Mouse (Mus musculus): ENCODE results near the gene Rfx2. TPM values are rescaled to one million over a fixed set of nuclear protein-coding genes. Genes with fewer than 3 reads are reported as not detected.
A peak's percentile ranks its signal among the peaks of the same experiment; 100 is the strongest.

Gene Rfx2
- polyA plus RNA-seq, 1 experiment from 2014 or later = 6.9 TPM

- ATAC-seq (ENCODE audit: low read depth) = peak; percentile 61; the same call in 1 of the 2 replicates
- no peak overlapping the region for H3K27ac ChIP-seq (ENCODE audit: low read length)
- H3K4me2 ChIP-seq (ENCODE audit: low read depth, low read length) = no peak overlapping the region
- WGBS = 48% methylated on average over 3 of the region's 3 CpGs
- no peak overlapping the region for H3K9ac ChIP-seq (ENCODE audit: low read length)
- no peaks in the 10 kb centered on the region for H3K4me1 ChIP-seq (replicated peaks; ENCODE audit: control insufficient read depth, insufficient read depth, low read length)
- no peaks in the 10 kb centered on the region for H3K27me3 ChIP-seq (ENCODE audit: control insufficient read depth, insufficient read depth, low read depth, low read length)
- peaks cover 4% of the 10 kb centered on the region for H3K36me3 ChIP-seq (ENCODE audit: control insufficient read depth, insufficient read depth, low read length)
- peaks cover 5% of the 10 kb centered on the region; the same call in 1 of the 2 replicates for H3K9me3 ChIP-seq (ENCODE audit: control insufficient read depth, low read length)
- no peak overlapping the region for H3K4me3 ChIP-seq (ENCODE audit: low read length)
Measured at GRCm38 (mm10) chr17:56778779-56779362, 51.9 kb downstream of the Rfx2 start.

- Histone ChIP-seq H3K27ac (ENCODE audit: low read length) (no peak overlapping the region), H3K9ac (ENCODE audit: low read length) (no peak overlapping the region), H3K4me1 (replicated peaks; ENCODE audit: control insufficient read depth, insufficient read depth, low read length) (no peaks in the 10 kb centered on the region), H3K36me3 (ENCODE audit: control insufficient read depth, insufficient read depth, low read length) (peaks cover 4% of the 10 kb centered on the region), H3K4me3 (ENCODE audit: low read length) (no peak overlapping the region), H3K9me3 (ENCODE audit: control insufficient read depth, low read length) (peaks cover 5% of the 10 kb centered on the region; the same call in 1 of the 2 replicates), H3K27me3 (ENCODE audit: control insufficient read depth, insufficient read depth, low read depth, low read length) (no peaks in the 10 kb centered on the region), H3K4me2 (ENCODE audit: low read depth, low read length) (no peak overlapping the region)
- WGBS = 91% methylated on average over 11 of the region's 11 CpGs
- no peak for ATAC-seq (ENCODE audit: low read depth)
Measured at GRCm38 (mm10) chr17:56777568-56777967, 53.2 kb downstream of the Rfx2 start.

- Histone ChIP-seq H3K27me3 (ENCODE audit: control insufficient read depth, insufficient read depth, low read depth, low read length) (no peaks in the 10 kb centered on the region), H3K36me3 (ENCODE audit: control insufficient read depth, insufficient read depth, low read length) (peaks cover 28% of the 10 kb centered on the region), H3K9me3 (ENCODE audit: control insufficient read depth, low read length) (no peaks in the 10 kb centered on the region), H3K4me1 (replicated peaks; ENCODE audit: control insufficient read depth, insufficient read depth, low read length) (peaks cover 5% of the 10 kb centered on the region), H3K4me2 (ENCODE audit: low read depth, low read length) (no peak within 1 kb of the TSS), H3K4me3 (ENCODE audit: low read length) (no peak within 1 kb of the TSS), H3K9ac (ENCODE audit: low read length) (no peak within 1 kb of the TSS), H3K27ac (ENCODE audit: low read length) (no peak within 1 kb of the TSS)
- 93% methylated on average over 5 of the region's 5 CpGs for WGBS
- no peak for ATAC-seq (ENCODE audit: low read depth)
Measured at GRCm38 (mm10) chr17:56769950-56770349, 60.9 kb downstream of the Rfx2 start, which contains the start of gene Prr22. Gene Prr22 (plus strand): TSS chr17:56770250.

- H3K9me3 ChIP-seq (ENCODE audit: control insufficient read depth, low read length) = no peaks in the 10 kb centered on the region
- no peak overlapping the region for H3K27ac ChIP-seq (ENCODE audit: low read length)
- H3K4me3 ChIP-seq (ENCODE audit: low read length) = no peak overlapping the region
- H3K36me3 ChIP-seq (ENCODE audit: control insufficient read depth, insufficient read depth, low read length) = peaks cover 28% of the 10 kb centered on the region
- WGBS = 85% methylated on average over 11 of the region's 11 CpGs
- H3K27me3 ChIP-seq (ENCODE audit: control insufficient read depth, insufficient read depth, low read depth, low read length) = no peaks in the 10 kb centered on the region
- H3K4me1 ChIP-seq (replicated peaks; ENCODE audit: control insufficient read depth, insufficient read depth, low read length) = peaks cover 5% of the 10 kb centered on the region
- no peak for ATAC-seq (ENCODE audit: low read depth)
- H3K4me2 ChIP-seq (ENCODE audit: low read depth, low read length) = no peak overlapping the region
- H3K9ac ChIP-seq (ENCODE audit: low read length) = no peak overlapping the region
Measured at GRCm38 (mm10) chr17:56768941-56769340, 61.9 kb downstream of the Rfx2 start.

GRCm38 (mm10) chr17:56767531-56768135, 63.2 kb downstream of the Rfx2 start:
- Histone ChIP-seq H3K27me3 (ENCODE audit: control insufficient read depth, insufficient read depth, low read depth, low read length) (no peaks in the 10 kb centered on the region), H3K4me2 (ENCODE audit: low read depth, low read length) (no peak overlapping the region), H3K36me3 (ENCODE audit: control insufficient read depth, insufficient read depth, low read length) (peaks cover 28% of the 10 kb centered on the region), H3K27ac (ENCODE audit: low read length) (no peak overlapping the region), H3K9me3 (ENCODE audit: control insufficient read depth, low read length) (no peaks in the 10 kb centered on the region), H3K4me1 (replicated peaks; ENCODE audit: control insufficient read depth, insufficient read depth, low read length) (peaks cover 9% of the 10 kb centered on the region), H3K9ac (ENCODE audit: low read length) (no peak overlapping the region), H3K4me3 (ENCODE audit: low read length) (no peak overlapping the region)
- no peak for ATAC-seq (ENCODE audit: low read depth)
- WGBS = 90% methylated on average over 29 of the region's 29 CpGs

GRCm38 (mm10) chr17:56766631-56767405, 64.0 kb downstream of the Rfx2 start:
- no peaks in the 10 kb centered on the region for H3K27me3 ChIP-seq (ENCODE audit: control insufficient read depth, insufficient read depth, low read depth, low read length)
- no peak overlapping the region for H3K27ac ChIP-seq (ENCODE audit: low read length)
- WGBS = 94% methylated on average over 27 of the region's 27 CpGs
- no peak overlapping the region for H3K9ac ChIP-seq (ENCODE audit: low read length)
- peaks cover 13% of the 10 kb centered on the region for H3K4me1 ChIP-seq (replicated peaks; ENCODE audit: control insufficient read depth, insufficient read depth, low read length)
- H3K9me3 ChIP-seq (ENCODE audit: control insufficient read depth, low read length) = no peaks in the 10 kb centered on the region
- no peak overlapping the region for H3K4me2 ChIP-seq (ENCODE audit: low read depth, low read length)
- no peak overlapping the region for H3K4me3 ChIP-seq (ENCODE audit: low read length)
- no peak for ATAC-seq (ENCODE audit: low read depth)
- peaks cover 28% of the 10 kb centered on the region for H3K36me3 ChIP-seq (ENCODE audit: control insufficient read depth, insufficient read depth, low read length)

- Histone ChIP-seq H3K4me3 (ENCODE audit: low read length) (peak overlapping the region; percentile 73), H3K9ac (ENCODE audit: low read length) (peak overlapping the region; percentile 82), H3K36me3 (ENCODE audit: control insufficient read depth, insufficient read depth, low read length) (peaks cover 28% of the 10 kb centered on the region), H3K4me2 (ENCODE audit: low read depth, low read length) (peak overlapping the region; percentile 87), H3K9me3 (ENCODE audit: control insufficient read depth, low read length) (no peaks in the 10 kb centered on the region), H3K27ac (ENCODE audit: low read length) (no peak overlapping the region; the same call in 1 of the 2 replicates), H3K4me1 (replicated peaks; ENCODE audit: control insufficient read depth, insufficient read depth, low read length) (peaks cover 19% of the 10 kb centered on the region), H3K27me3 (ENCODE audit: control insufficient read depth, insufficient read depth, low read depth, low read length) (no peaks in the 10 kb centered on the region)
- 45% methylated on average over 12 of the region's 12 CpGs for WGBS
- ATAC-seq (ENCODE audit: low read depth) = no peak
Measured at GRCm38 (mm10) chr17:56765431-56765830, 65.4 kb downstream of the Rfx2 start.

GRCm38 (mm10) chr17:56764474-56765354, 66.1 kb downstream of the Rfx2 start, which contains the start of gene Dus3l:
Gene Dus3l (plus strand): TSS chr17:56764757.
- Histone ChIP-seq H3K27ac (ENCODE audit: low read length) (peak within 1 kb of the TSS; percentile 96), H3K36me3 (ENCODE audit: control insufficient read depth, insufficient read depth, low read length) (peaks cover 25% of the 10 kb centered on the region), H3K9ac (ENCODE audit: low read length) (peak within 1 kb of the TSS; percentile 82), H3K4me3 (ENCODE audit: low read length) (peak within 1 kb of the TSS; percentile 73), H3K4me2 (ENCODE audit: low read depth, low read length) (peak within 1 kb of the TSS; percentile 87), H3K9me3 (ENCODE audit: control insufficient read depth, low read length) (no peaks in the 10 kb centered on the region), H3K4me1 (replicated peaks; ENCODE audit: control insufficient read depth, insufficient read depth, low read length) (peaks cover 19% of the 10 kb centered on the region), H3K27me3 (ENCODE audit: control insufficient read depth, insufficient read depth, low read depth, low read length) (no peaks in the 10 kb centered on the region)
- WGBS = under 1% methylated on average over 58 of the region's 58 CpGs
- ATAC-seq (ENCODE audit: low read depth) = peak; percentile 81
